Mouse (Mus musculus) midbrain, embryonic 11.5 days (tissue): Measurements from ENCODE around the gene Mslnl. TPM values are rescaled to one million over a fixed set of nuclear protein-coding genes. Genes with fewer than 3 reads are reported as not detected.

Source experiments
- ATAC-seq: fragments of 200-750 bp; cut with Nextera tagmentation; 2 replicates; pipeline ENCODE4 v1.8.0; 2017; ENCODE audit warnings: moderate TSS enrichment, moderate library complexity; ENCODE audit not compliant: low FRiP score
- DNase-seq: peaks from one replicate; pipeline ENCODE4 v3.0.0; 2015; ENCODE audit warnings: low spot score; ENCODE audit errors: missing footprints
- H3K27ac ChIP-seq: fragments of 300-500 bp; sonication (generic); 2 replicates; pipeline ENCODE4 v1.5.1; 2014; ENCODE audit warnings: low read depth, low read length
- H3K27me3 ChIP-seq: fragments of 300-500 bp; sonication (generic); 2 replicates; pipeline ENCODE4 v1.6.1; 2014; ENCODE audit warnings: mild to moderate bottlenecking, low read length, moderate library complexity, mixed read lengths; ENCODE audit not compliant: control insufficient read depth, insufficient read depth
- H3K36me3 ChIP-seq: fragments of 300-500 bp; sonication (generic); 2 replicates; pipeline ENCODE4 v1.6.1; 2014; ENCODE audit warnings: mild to moderate bottlenecking, low read length, moderate library complexity, mixed read lengths; ENCODE audit not compliant: control insufficient read depth, insufficient read depth
- H3K4me1 ChIP-seq: fragments of 300-500 bp; sonication (generic); 2 replicates; pipeline ENCODE4 v1.6.1; 2014; ENCODE audit warnings: low read length; ENCODE audit not compliant: control insufficient read depth, insufficient read depth
- H3K4me2 ChIP-seq: fragments of 300-500 bp; sonication (generic); 2 replicates; pipeline ENCODE4 v1.6.1; 2014; ENCODE audit warnings: mild to moderate bottlenecking, moderate library complexity
- H3K4me3 ChIP-seq: fragments of 300-500 bp; sonication (generic); 2 replicates; pipeline ENCODE4 v1.5.1; 2014; ENCODE audit warnings: low read depth, low read length
- H3K9ac ChIP-seq: fragments of 300-500 bp; sonication (generic); 2 replicates; pipeline ENCODE4 v1.6.1; 2014; ENCODE audit warnings: low read length
- H3K9me3 ChIP-seq: fragments of 300-500 bp; sonication (generic); 2 replicates; pipeline ENCODE4 v1.6.1; 2016; ENCODE audit warnings: low read length; ENCODE audit not compliant: control insufficient read depth
- whole genome bisulfite sequencing: fragments of 180-500 bp; shearing (Covaris S2); extraction: QIAGEN DNeasy Blood & Tissue Kit; methylation state at CpG from one replicate; pipeline ENCODE4 v1.1.7; 2014; 5-methylcytosine and 5-hydroxymethylcytosine counted together
- polyA plus RNA-seq: library from polyadenylated mRNA; unstranded; fragments of >200 nt; fragmentation: Nextera tagmentation; extraction: Ambion mirVana; gene quantifications from 2 replicates; pipeline ENCODE4 v1.2.1, GENCODE M21; 2014

Gene Mslnl
- polyA plus RNA-seq, 1 experiment from 2014 or later, result not detected

- Histone ChIP-seq H3K4me1 (peaks cover 4% of the 10 kb centered on the region; the same call in 1 of the 2 replicates), H3K27ac (no peak within 1 kb of the TSS), H3K36me3 (no peaks in the 10 kb centered on the region), H3K9ac (peak within 1 kb of the TSS; percentile 76), H3K4me3 (peak within 1 kb of the TSS; percentile 67), H3K27me3 (no peaks in the 10 kb centered on the region), H3K4me2 (peak within 1 kb of the TSS; percentile 70), H3K9me3 (no peaks in the 10 kb centered on the region)
- peak; percentile 86 for ATAC-seq
- under 1% methylated on average over 37 of the region's 37 CpGs for WGBS
- peak; percentile 100 for DNase-seq
Observed at GRCm38 (mm10) chr17:25773549-25774120, 37.8 kb downstream of the Mslnl start, which contains the start of gene Narfl. Gene Narfl (plus strand): TSS chr17:25773776.

GRCm38 (mm10) chr17:25775318-25776062 lies 39.6 kb downstream of the Mslnl start:
- no peak for ATAC-seq
- 81% methylated on average over 10 of the region's 10 CpGs for WGBS
- no peak overlapping the region for H3K4me3 ChIP-seq

GRCm38 (mm10) chr17:25777948-25778347 lies 42.1 kb downstream of the Mslnl start:
- no peak for ATAC-seq
- 91% methylated on average over 5 of the region's 5 CpGs for WGBS

More at GRCm38 (mm10) chr17:25775318-25776062, 39.6 kb downstream of the Mslnl start:
- Histone ChIP-seq H3K9me3 (no peaks in the 10 kb centered on the region), H3K36me3 (no peaks in the 10 kb centered on the region), H3K9ac (no peak overlapping the region), H3K4me1 (peaks cover 4% of the 10 kb centered on the region; the same call in 1 of the 2 replicates), H3K27ac (no peak overlapping the region), H3K27me3 (no peaks in the 10 kb centered on the region), H3K4me2 (no peak overlapping the region)
- DNase-seq, result no peak

GRCm38 (mm10) chr17:25781339-25781738 lies 45.5 kb downstream of the Mslnl start:
- WGBS, result 84% methylated on average over 6 of the region's 6 CpGs
- Histone ChIP-seq H3K9ac (no peak overlapping the region), H3K9me3 (no peaks in the 10 kb centered on the region), H3K27ac (no peak overlapping the region), H3K4me3 (no peak overlapping the region), H3K4me1 (peaks cover 18% of the 10 kb centered on the region), H3K36me3 (peaks cover 20% of the 10 kb centered on the region), H3K4me2 (no peak overlapping the region), H3K27me3 (no peaks in the 10 kb centered on the region)
- DNase-seq (no peak), ATAC-seq (no peak)

More at GRCm38 (mm10) chr17:25777948-25778347, 42.1 kb downstream of the Mslnl start:
- Histone ChIP-seq H3K27ac (no peak overlapping the region), H3K4me1 (peaks cover 4% of the 10 kb centered on the region; the same call in 1 of the 2 replicates), H3K27me3 (no peaks in the 10 kb centered on the region), H3K4me2 (no peak overlapping the region), H3K9me3 (no peaks in the 10 kb centered on the region), H3K9ac (no peak overlapping the region), H3K36me3 (peaks cover 12% of the 10 kb centered on the region), H3K4me3 (no peak overlapping the region)
- DNase-seq, result no peak

- Histone ChIP-seq H3K9ac (no peak overlapping the region), H3K9me3 (no peaks in the 10 kb centered on the region), H3K4me2 (no peak overlapping the region), H3K27ac (no peak overlapping the region), H3K27me3 (no peaks in the 10 kb centered on the region), H3K4me1 (peaks cover 18% of the 10 kb centered on the region), H3K4me3 (no peak overlapping the region), H3K36me3 (peaks cover 20% of the 10 kb centered on the region)
- WGBS, result 84% methylated on average over 7 of the region's 7 CpGs
- DNase-seq (no peak), ATAC-seq (no peak)
Observed at GRCm38 (mm10) chr17:25783086-25783485, 47.2 kb downstream of the Mslnl start.

GRCm38 (mm10) chr17:25783861-25784574 lies 48.2 kb downstream of the Mslnl start:
- Histone ChIP-seq H3K9ac (peak overlapping the region; percentile 89), H3K4me1 (peaks cover 18% of the 10 kb centered on the region), H3K9me3 (no peaks in the 10 kb centered on the region), H3K4me3 (peak overlapping the region; percentile 66), H3K27ac (no peak overlapping the region; the same call in 1 of the 2 replicates), H3K4me2 (peak overlapping the region; percentile 57), H3K36me3 (peaks cover 20% of the 10 kb centered on the region), H3K27me3 (no peaks in the 10 kb centered on the region)
- ATAC-seq, result no peak
- no peak for DNase-seq
- 88% methylated on average over 15 of the region's 15 CpGs for WGBS

- DNase-seq, result peak; percentile 100
- H3K36me3 ChIP-seq, result peaks cover 22% of the 10 kb centered on the region
- no peaks in the 10 kb centered on the region for H3K9me3 ChIP-seq
- peak within 1 kb of the TSS; percentile 57 for H3K4me2 ChIP-seq
- peaks cover 18% of the 10 kb centered on the region for H3K4me1 ChIP-seq
- H3K9ac ChIP-seq, result peak within 1 kb of the TSS; percentile 89
- ATAC-seq, result peak; percentile 85
- WGBS, result 0% methylated on average over 23 of the region's 23 CpGs
- peak within 1 kb of the TSS; percentile 73 for H3K27ac ChIP-seq
- H3K27me3 ChIP-seq, result no peaks in the 10 kb centered on the region
- H3K4me3 ChIP-seq, result peak within 1 kb of the TSS; percentile 66
Observed at GRCm38 (mm10) chr17:25785281-25785745, 49.5 kb downstream of the Mslnl start, which contains the start of gene Haghl. Gene Haghl (minus strand): TSS chr17:25785673.

GRCm38 (mm10) chr17:25786280-25786679 lies 50.4 kb downstream of the Mslnl start, which contains the start of gene Ccdc78:
Gene Ccdc78 (plus strand): TSS chr17:25786580.
- peaks cover 22% of the 10 kb centered on the region for H3K36me3 ChIP-seq
- H3K9ac ChIP-seq, result peak within 1 kb of the TSS; percentile 89
- no peaks in the 10 kb centered on the region for H3K9me3 ChIP-seq
- no peaks in the 10 kb centered on the region for H3K27me3 ChIP-seq
- no peak for ATAC-seq
- WGBS, result 89% methylated on average over 3 of the region's 3 CpGs
- peak within 1 kb of the TSS; percentile 57 for H3K4me2 ChIP-seq
- peak within 1 kb of the TSS; percentile 66 for H3K4me3 ChIP-seq
- DNase-seq, result no peak
- peaks cover 25% of the 10 kb centered on the region for H3K4me1 ChIP-seq
- peak within 1 kb of the TSS; percentile 73 for H3K27ac ChIP-seq
